Mouse (Mus musculus) E14TG2a.4 (cell line): ENCODE measurements at regions not wholly inside any gene's neighbourhood (a gene's known extent, or its start where the extent isn't known, plus 50 kb on each side); places are given as distances from the start of the nearest gene placed in this dataset.
A peak's percentile ranks its signal among the peaks of the same experiment; 100 is the strongest.
"Not testable (repeated sequence)": the region's sequence is repeated elsewhere in the genome, so short reads cannot be mapped to it uniquely, and the experiment has no call there.

Experiments
- H3K27me3 ChIP-seq: 2 replicates; pipeline ENCODE4 v1.6.1; 2014; ENCODE audit warnings: low read length, control low read depth; ENCODE audit not compliant: insufficient read depth
- H3K36me3 ChIP-seq: 2 replicates; pipeline ENCODE4 v1.6.1; 2014; ENCODE audit warnings: low read length, control low read depth; ENCODE audit not compliant: insufficient read depth
- H3K4me1 ChIP-seq: replicated peaks from 2 replicates; pipeline ENCODE4 v1.6.1; 2014; ENCODE audit warnings: low read depth, low read length, control low read depth
- H3K4me3 ChIP-seq: replicated peaks from 2 replicates; pipeline ENCODE4 v1.5.1; 2014; ENCODE audit warnings: mild to moderate bottlenecking, low read length
- H3K9me3 ChIP-seq: 2 replicates; pipeline ENCODE4 v1.6.1; 2014; ENCODE audit warnings: low read length, control low read depth
- CTCF ChIP-seq: conservative IDR thresholded peaks from 2 replicates; pipeline ENCODE4 v1.5.1; 2014; ENCODE audit warnings: low read length
- NANOG ChIP-seq: IDR thresholded peaks from 2 replicates; pipeline ENCODE4 v1.6.1; 2014; ENCODE audit warnings: borderline replicate concordance, low read length, mixed read lengths
- POU5F1 ChIP-seq: IDR thresholded peaks from 2 replicates; pipeline ENCODE4 v1.6.1; 2014; ENCODE audit warnings: low read length, borderline replicate concordance

GRCm38 (mm10) chr14:92622953-92623352 lies 1267.5 kb downstream of the Pcdh9 start:
- H3K4me1 ChIP-seq: peaks cover 7% of the 10 kb centered on the region
- H3K36me3 ChIP-seq: no peaks in the 10 kb centered on the region
- no peaks in the 10 kb centered on the region for H3K27me3 ChIP-seq
- H3K9me3 ChIP-seq: no peaks in the 10 kb centered on the region
- H3K4me3 ChIP-seq: no peak overlapping the region
- peak; percentile 78 for TF ChIP-seq NANOG
- no peak for TF ChIP-seq CTCF

- Histone ChIP-seq H3K4me1 (no peaks in the 10 kb centered on the region), H3K36me3 (no peaks in the 10 kb centered on the region), H3K4me3 (no peak overlapping the region), H3K9me3 (no peaks in the 10 kb centered on the region), H3K27me3 (no peaks in the 10 kb centered on the region)
- no peak for TF ChIP-seq NANOG
- no peak for TF ChIP-seq POU5F1
- TF ChIP-seq CTCF: no peak
These were observed 1274.9 kb downstream of the Pcdh9 start for GRCm38 (mm10) chr14:92615605-92616004.

GRCm38 (mm10) chr14:92593724-92594123 lies 1296.8 kb downstream of the Pcdh9 start:
- H3K9me3 ChIP-seq: no peaks in the 10 kb centered on the region
- TF ChIP-seq CTCF (no peak), POU5F1 (no peak), NANOG (no peak)
- H3K36me3 ChIP-seq: no peaks in the 10 kb centered on the region
- no peak overlapping the region for H3K4me3 ChIP-seq
- no peaks in the 10 kb centered on the region for H3K4me1 ChIP-seq
- no peaks in the 10 kb centered on the region for H3K27me3 ChIP-seq

- H3K4me3 ChIP-seq: no peak overlapping the region
- no peaks in the 10 kb centered on the region for H3K9me3 ChIP-seq
- H3K27me3 ChIP-seq: no peaks in the 10 kb centered on the region
- no peaks in the 10 kb centered on the region for H3K36me3 ChIP-seq
- no peak for TF ChIP-seq CTCF
- no peak for TF ChIP-seq NANOG
- TF ChIP-seq POU5F1: no peak
- H3K4me1 ChIP-seq: no peaks in the 10 kb centered on the region
These were observed 1298.8 kb downstream of the Pcdh9 start for GRCm38 (mm10) chr14:92591592-92592198.

GRCm38 (mm10) chr14:92588236-92588635 lies 1302.2 kb downstream of the Pcdh9 start:
- H3K36me3 ChIP-seq, H3K4me3 ChIP-seq, H3K4me1 ChIP-seq, H3K27me3 ChIP-seq, H3K9me3 ChIP-seq: not testable (repeated sequence)

GRCm38 (mm10) chr14:92566986-92567385 lies 1323.5 kb downstream of the Pcdh9 start:
- no peaks in the 10 kb centered on the region for H3K27me3 ChIP-seq
- no peaks in the 10 kb centered on the region for H3K4me1 ChIP-seq
- H3K36me3 ChIP-seq: no peaks in the 10 kb centered on the region
- TF ChIP-seq CTCF (no peak), POU5F1 (no peak), NANOG (no peak)
- H3K9me3 ChIP-seq: no peaks in the 10 kb centered on the region
- no peak overlapping the region for H3K4me3 ChIP-seq
